Mouse (Mus musculus): ENCODE results near the gene Cass4. TPM values are rescaled to one million over a fixed set of nuclear protein-coding genes. Genes with fewer than 3 reads are reported as not detected.

The Cass4 gene
- polyA plus RNA-seq, 1 experiment from 2014 or later, result 0.13 TPM

GRCm38 (mm10) chr2:172448329-172448728, 54.7 kb downstream of the Cass4 start:
- H3K36me3 ChIP-seq, result peaks cover 92% of the 10 kb centered on the region
- H3K27me3 ChIP-seq, result no peaks in the 10 kb centered on the region
- no peak for ATAC-seq (ENCODE audit: low FRiP score)
- H3K4me3 ChIP-seq, result no peak overlapping the region
- no peaks in the 10 kb centered on the region for H3K4me1 ChIP-seq (replicated peaks)
- H3K27ac ChIP-seq, result no peak overlapping the region
- WGBS, result 90% methylated on average over 4 of the region's 4 CpGs
- no peak overlapping the region for H3K9ac ChIP-seq
- no peaks in the 10 kb centered on the region for H3K9me3 ChIP-seq
- H3K4me2 ChIP-seq, result no peak overlapping the region

- H3K9ac ChIP-seq, result no peak overlapping the region
- no peak overlapping the region for H3K4me3 ChIP-seq
- no peaks in the 10 kb centered on the region for H3K4me1 ChIP-seq (replicated peaks)
- ATAC-seq (ENCODE audit: low FRiP score), result no peak
- peaks cover 94% of the 10 kb centered on the region for H3K36me3 ChIP-seq
- 94% methylated on average over 6 of the region's 6 CpGs for WGBS
- H3K27ac ChIP-seq, result no peak overlapping the region
- H3K9me3 ChIP-seq, result no peaks in the 10 kb centered on the region
- no peak overlapping the region for H3K4me2 ChIP-seq
- H3K27me3 ChIP-seq, result no peaks in the 10 kb centered on the region
Observed at GRCm38 (mm10) chr2:172450640-172451039, 57.0 kb downstream of the Cass4 start.

- Histone ChIP-seq H3K4me3 (no peak overlapping the region), H3K9ac (no peak overlapping the region), H3K36me3 (peaks cover 89% of the 10 kb centered on the region), H3K27me3 (no peaks in the 10 kb centered on the region), H3K27ac (no peak overlapping the region), H3K4me1 (replicated peaks) (no peaks in the 10 kb centered on the region), H3K9me3 (no peaks in the 10 kb centered on the region), H3K4me2 (no peak overlapping the region)
- 97% methylated on average over 4 of the region's 4 CpGs for WGBS
- no peak for ATAC-seq (ENCODE audit: low FRiP score)
Observed at GRCm38 (mm10) chr2:172452031-172452430, 58.4 kb downstream of the Cass4 start.

- Histone ChIP-seq H3K27ac (no peak overlapping the region), H3K9me3 (no peaks in the 10 kb centered on the region), H3K4me1 (replicated peaks) (no peaks in the 10 kb centered on the region), H3K36me3 (peaks cover 89% of the 10 kb centered on the region), H3K4me3 (no peak overlapping the region), H3K4me2 (no peak overlapping the region), H3K9ac (no peak overlapping the region), H3K27me3 (no peaks in the 10 kb centered on the region)
- no peak for ATAC-seq (ENCODE audit: low FRiP score)
- 95% methylated on average over 10 of the region's 10 CpGs for WGBS
Observed at GRCm38 (mm10) chr2:172452458-172452857, 58.9 kb downstream of the Cass4 start.

GRCm38 (mm10) chr2:172458496-172458895, 64.9 kb downstream of the Cass4 start, which contains the start of gene Gcnt7:
TSS of gene Gcnt7 (minus strand) at chr2:172458596.
- peaks cover 62% of the 10 kb centered on the region for H3K36me3 ChIP-seq
- H3K27ac ChIP-seq, result no peak within 1 kb of the TSS
- H3K9me3 ChIP-seq, result no peaks in the 10 kb centered on the region
- no peaks in the 10 kb centered on the region for H3K27me3 ChIP-seq
- no peaks in the 10 kb centered on the region for H3K4me1 ChIP-seq (replicated peaks)
- H3K4me2 ChIP-seq, result no peak within 1 kb of the TSS
- H3K4me3 ChIP-seq, result no peak within 1 kb of the TSS
- no peak within 1 kb of the TSS for H3K9ac ChIP-seq
- ATAC-seq (ENCODE audit: low FRiP score), result no peak
- 90% methylated on average over 11 of the region's 11 CpGs for WGBS

DNA sequence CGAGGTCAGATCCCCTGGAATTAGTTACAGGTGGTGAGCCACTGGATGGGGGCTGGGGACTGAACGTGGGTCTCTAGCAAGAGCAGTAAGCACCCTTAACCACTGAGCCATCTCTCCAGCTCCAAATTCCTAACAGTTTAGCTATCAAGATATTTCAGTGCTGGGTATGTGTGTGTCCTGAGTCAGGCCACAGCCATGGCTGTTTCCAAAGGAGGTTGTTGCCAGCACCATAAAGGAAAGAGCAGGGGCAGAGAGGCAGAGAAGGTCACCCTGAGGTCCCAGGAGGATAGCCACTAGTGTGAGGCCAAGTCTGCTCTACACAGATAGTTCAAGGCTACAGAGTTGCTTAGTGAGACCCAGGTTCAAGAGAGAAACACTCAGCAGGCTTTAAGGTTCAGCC, 67.1 kb downstream of the Cass4 start:
- H3K27me3 ChIP-seq, result no peaks in the 10 kb centered on the region
- no peak overlapping the region for H3K9ac ChIP-seq
- no peak for ATAC-seq (ENCODE audit: low FRiP score)
- H3K4me2 ChIP-seq, result no peak overlapping the region
- no peak overlapping the region for H3K4me3 ChIP-seq
- no peak overlapping the region for H3K27ac ChIP-seq
- no peaks in the 10 kb centered on the region for H3K4me1 ChIP-seq (replicated peaks)
- no peaks in the 10 kb centered on the region for H3K9me3 ChIP-seq
- 85% methylated on average over 2 of the region's 2 CpGs for WGBS
- peaks cover 67% of the 10 kb centered on the region for H3K36me3 ChIP-seq

DNA sequence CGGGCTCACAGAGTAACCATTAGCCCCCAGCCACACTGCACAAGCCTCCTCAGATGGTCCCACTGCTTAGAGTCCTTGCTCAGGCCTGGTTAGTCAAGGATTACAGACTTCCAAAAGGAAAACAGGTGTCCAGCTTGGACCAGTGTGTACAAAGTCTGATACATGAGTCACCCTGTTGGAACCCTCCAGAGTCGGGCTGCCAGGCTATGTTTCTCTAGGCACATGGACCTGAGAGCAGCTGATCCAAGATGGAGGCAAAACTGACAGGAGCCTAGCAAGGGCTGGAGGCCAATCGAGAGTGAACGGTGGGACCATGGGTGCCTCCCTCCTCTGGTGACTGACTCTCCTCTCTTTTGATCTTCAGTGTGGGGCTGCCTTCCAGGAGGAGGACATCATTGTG, 69.2 kb downstream of the Cass4 start:
- Histone ChIP-seq H3K4me2 (no peak overlapping the region), H3K27me3 (no peaks in the 10 kb centered on the region), H3K9me3 (no peaks in the 10 kb centered on the region), H3K9ac (no peak overlapping the region), H3K4me3 (no peak overlapping the region), H3K4me1 (replicated peaks) (0 out of 2 replicates have a peak, but pooled peaks cover under 1% of the 10 kb centered on the region), H3K36me3 (peaks cover 71% of the 10 kb centered on the region), H3K27ac (no peak overlapping the region)
- ATAC-seq (ENCODE audit: low FRiP score), result no peak
- 92% methylated on average over 4 of the region's 4 CpGs for WGBS

DNA sequence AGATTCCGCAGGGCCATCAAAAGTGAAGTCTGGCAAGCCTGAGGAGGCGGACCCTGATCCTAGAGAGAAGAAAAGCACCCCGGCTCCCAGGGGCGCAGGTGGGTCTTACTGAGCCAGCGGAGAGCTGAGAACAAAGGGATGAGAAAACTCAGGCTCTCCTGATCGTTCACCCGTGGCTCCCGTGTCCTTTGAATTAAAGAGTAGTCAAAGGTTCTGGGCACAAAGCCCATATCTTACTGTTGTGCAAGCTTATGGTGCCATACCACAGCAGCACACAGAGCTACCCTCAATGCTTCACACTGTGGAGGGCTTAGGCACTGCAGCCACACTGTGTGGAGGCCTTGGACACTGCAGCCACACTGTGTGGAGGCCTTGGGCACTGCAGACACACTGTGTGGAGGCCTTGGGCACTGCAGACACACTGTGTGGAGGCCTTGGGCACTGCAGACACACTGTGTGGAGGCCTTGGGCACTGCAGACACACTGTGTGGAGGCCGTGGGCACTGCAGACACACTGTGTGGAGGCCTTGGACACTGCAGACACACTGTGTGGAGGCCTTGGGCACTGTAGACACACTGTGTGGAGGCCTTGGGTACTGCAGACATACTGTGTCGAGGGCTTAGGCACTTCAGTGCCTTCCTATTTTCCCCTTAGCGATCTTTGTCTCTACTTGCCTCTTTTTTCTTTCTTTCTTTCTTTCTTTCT, 73.0 kb downstream of the Cass4 start:
- no peaks in the 10 kb centered on the region for H3K9me3 ChIP-seq
- WGBS, result 83% methylated on average over 11 of the region's 11 CpGs
- no peak overlapping the region for H3K4me3 ChIP-seq
- no peaks in the 10 kb centered on the region for H3K27me3 ChIP-seq
- no peak overlapping the region for H3K27ac ChIP-seq
- 0 out of 2 replicates have a peak, but pooled peaks cover 5% of the 10 kb centered on the region for H3K4me1 ChIP-seq (replicated peaks)
- H3K4me2 ChIP-seq, result no peak overlapping the region
- no peak overlapping the region for H3K9ac ChIP-seq
- ATAC-seq (ENCODE audit: low FRiP score), result no peak
- H3K36me3 ChIP-seq, result peaks cover 80% of the 10 kb centered on the region

DNA sequence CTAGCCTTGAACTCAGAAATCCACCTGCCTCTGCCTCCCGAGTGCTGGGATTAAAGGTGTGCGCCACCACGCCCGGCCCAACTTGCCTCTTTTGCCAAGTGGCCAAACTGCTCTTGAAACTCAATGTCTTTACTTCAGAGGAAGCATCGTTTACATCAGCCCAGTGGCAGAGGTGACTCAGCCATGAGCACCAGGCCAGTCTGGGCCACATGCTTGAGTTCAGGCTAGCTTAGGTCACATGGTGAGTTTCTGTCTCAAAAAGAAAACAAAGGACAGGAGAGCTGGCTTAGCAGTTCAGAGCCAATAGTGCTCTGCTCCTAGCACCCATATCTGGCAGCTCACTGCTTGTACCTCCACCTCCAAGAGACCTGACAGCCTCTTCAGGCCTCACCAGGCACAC, 73.6 kb downstream of the Cass4 start:
- Histone ChIP-seq H3K4me2 (no peak overlapping the region), H3K36me3 (peaks cover 79% of the 10 kb centered on the region), H3K9ac (no peak overlapping the region), H3K27me3 (no peaks in the 10 kb centered on the region), H3K27ac (no peak overlapping the region), H3K4me1 (replicated peaks) (0 out of 2 replicates have a peak, but pooled peaks cover 5% of the 10 kb centered on the region), H3K9me3 (no peaks in the 10 kb centered on the region), H3K4me3 (no peak overlapping the region)
- WGBS, result 96% methylated on average over 5 of the region's 5 CpGs
- no peak for ATAC-seq (ENCODE audit: low FRiP score)

DNA sequence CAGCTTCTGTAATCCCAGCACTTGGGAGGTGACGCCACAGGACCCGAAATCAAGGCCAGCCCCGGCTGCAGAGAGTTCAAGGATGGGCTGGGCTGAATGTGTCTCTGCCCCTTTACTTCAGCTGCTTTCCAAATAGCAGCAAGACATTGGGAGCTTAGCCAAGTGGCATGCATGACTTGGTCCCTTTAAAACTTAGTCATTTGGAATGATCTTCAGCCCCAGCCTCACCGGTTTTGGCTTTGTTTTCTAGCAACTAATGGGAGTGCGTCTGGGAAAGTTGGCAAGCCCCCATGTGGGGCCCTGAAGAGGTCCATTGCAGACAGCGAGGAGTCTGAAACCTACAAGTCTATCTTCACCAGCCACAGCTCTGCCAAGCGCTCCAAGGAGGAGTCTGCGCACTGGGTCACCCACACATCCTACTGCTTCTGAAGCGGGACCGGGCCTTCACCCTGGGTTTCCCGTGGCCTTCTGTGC, 74.8 kb downstream of the Cass4 start:
- H3K9me3 ChIP-seq, result no peaks in the 10 kb centered on the region
- peak; percentile 62 for ATAC-seq (ENCODE audit: low FRiP score)
- no peak overlapping the region for H3K27ac ChIP-seq
- peaks cover 67% of the 10 kb centered on the region for H3K36me3 ChIP-seq
- no peak overlapping the region for H3K4me2 ChIP-seq
- H3K4me3 ChIP-seq, result no peak overlapping the region
- 68% methylated on average over 11 of the region's 11 CpGs for WGBS
- H3K9ac ChIP-seq, result no peak overlapping the region; the same call in 1 of the 2 replicates
- H3K4me1 ChIP-seq (replicated peaks), result peaks cover 8% of the 10 kb centered on the region; the same call in 1 of the 2 replicates
- no peaks in the 10 kb centered on the region for H3K27me3 ChIP-seq

DNA sequence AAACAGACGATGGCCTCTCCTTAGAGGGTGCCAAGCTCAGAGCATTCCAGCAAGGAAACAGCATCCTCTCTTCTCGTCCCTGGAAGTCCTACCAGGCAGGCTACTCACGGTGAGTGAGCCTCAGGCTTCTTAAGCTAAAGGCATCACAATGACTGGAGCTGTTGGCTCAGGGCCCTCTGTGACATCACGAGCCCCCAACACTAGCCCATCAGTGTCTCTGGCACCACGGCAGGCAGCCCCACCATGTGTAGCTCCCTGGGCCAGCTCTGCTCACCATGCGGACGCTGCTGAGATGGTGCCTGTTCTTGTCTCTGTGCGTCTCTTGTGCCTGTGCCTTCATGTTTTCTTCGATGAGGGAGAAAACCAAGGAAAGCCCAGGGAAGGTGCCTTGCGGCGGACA, 78.7 kb downstream of the Cass4 start, which contains the start of gene Fam209:
TSS of gene Fam209 (plus strand) at position 203 of the 400 bp plus-strand sequence.
- no peak for ATAC-seq (ENCODE audit: low FRiP score)
- 89% methylated on average over 11 of the region's 11 CpGs for WGBS
- H3K4me3 ChIP-seq, result no peak within 1 kb of the TSS
- H3K27me3 ChIP-seq, result peaks cover 6% of the 10 kb centered on the region; the same call in 1 of the 2 replicates
- peaks cover 11% of the 10 kb centered on the region; the same call in 1 of the 2 replicates for H3K4me1 ChIP-seq (replicated peaks)
- no peaks in the 10 kb centered on the region for H3K9me3 ChIP-seq
- H3K27ac ChIP-seq, result 0 out of 2 replicates have a peak within 1 kb of the TSS, but pooled peaks have one; percentile 44
- H3K36me3 ChIP-seq, result peaks cover 30% of the 10 kb centered on the region
- peak within 1 kb of the TSS; percentile 15; the same call in 1 of the 2 replicates for H3K9ac ChIP-seq
- H3K4me2 ChIP-seq, result no peak within 1 kb of the TSS

DNA sequence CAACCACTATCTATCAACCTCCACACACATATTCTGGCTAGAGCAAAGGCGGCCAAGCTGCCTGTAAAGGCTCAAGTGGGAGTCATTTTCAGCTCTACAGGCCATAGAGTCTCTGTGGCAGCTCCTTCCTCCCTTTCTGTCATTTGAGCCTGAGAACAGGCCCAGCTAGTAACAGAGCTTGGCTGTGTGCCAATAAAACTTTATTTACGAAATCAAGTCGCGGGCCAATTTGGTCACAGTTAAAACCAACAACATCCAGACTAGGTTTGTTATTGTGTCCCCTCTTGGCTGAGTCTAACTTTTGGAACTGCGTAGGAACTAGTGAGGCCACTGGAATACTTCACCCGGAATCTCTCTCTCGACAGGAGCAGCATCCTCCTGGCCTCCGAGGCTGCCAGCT, 80.0 kb downstream of the Cass4 start:
- peaks cover 6% of the 10 kb centered on the region; the same call in 1 of the 2 replicates for H3K27me3 ChIP-seq
- 65% methylated on average over 8 of the region's 8 CpGs for WGBS
- H3K9ac ChIP-seq, result no peak overlapping the region
- no peak for ATAC-seq (ENCODE audit: low FRiP score)
- H3K27ac ChIP-seq, result no peak overlapping the region
- peaks cover 17% of the 10 kb centered on the region for H3K36me3 ChIP-seq
- no peaks in the 10 kb centered on the region for H3K9me3 ChIP-seq
- no peak overlapping the region for H3K4me3 ChIP-seq
- H3K4me1 ChIP-seq (replicated peaks), result peaks cover 5% of the 10 kb centered on the region; the same call in 1 of the 2 replicates
- H3K4me2 ChIP-seq, result no peak overlapping the region

DNA sequence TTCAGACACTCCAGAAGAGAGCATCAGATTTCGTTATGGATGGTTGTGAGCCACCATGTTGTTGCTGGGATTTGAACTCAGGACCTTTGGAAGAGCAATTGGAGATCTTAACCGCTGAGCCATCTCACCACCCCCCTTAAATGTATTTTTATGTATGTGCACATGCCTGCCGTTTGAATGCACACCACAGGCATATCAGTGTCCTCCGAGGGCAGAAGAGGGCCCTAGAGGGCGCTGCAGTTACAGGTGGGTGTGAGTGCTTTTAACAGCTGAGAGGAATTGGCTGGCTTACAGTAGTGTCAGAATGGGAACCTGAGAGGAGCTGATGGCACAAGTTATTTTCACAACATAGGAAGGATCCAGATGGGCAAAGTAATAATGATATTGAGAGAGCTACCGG, 81.4 kb downstream of the Cass4 start:
- H3K4me3 ChIP-seq, result no peak overlapping the region
- H3K9me3 ChIP-seq, result no peaks in the 10 kb centered on the region
- H3K27ac ChIP-seq, result no peak overlapping the region
- peaks cover 10% of the 10 kb centered on the region; the same call in 1 of the 2 replicates for H3K27me3 ChIP-seq
- no peak overlapping the region for H3K9ac ChIP-seq
- 41% methylated on average over 6 of the region's 6 CpGs for WGBS
- peaks cover 4% of the 10 kb centered on the region for H3K36me3 ChIP-seq
- peaks cover 5% of the 10 kb centered on the region; the same call in 1 of the 2 replicates for H3K4me1 ChIP-seq (replicated peaks)
- H3K4me2 ChIP-seq, result no peak overlapping the region
- no peak for ATAC-seq (ENCODE audit: low FRiP score)

Measured in hindbrain, embryonic 13.5 days (tissue).